Mouse (Mus musculus): ENCODE measurements around the gene 6030468B19Rik. TPM values are rescaled to one million over a fixed set of nuclear protein-coding genes. Genes with fewer than 3 reads are reported as not detected.

The 6030468B19Rik gene
- polyA plus RNA-seq, 1 experiment from 2014 or later: 1.3 TPM

GRCm38 (mm10) chr11:117776085-117776792 lies 21.2 kb upstream of the 6030468B19Rik start:
- peaks cover 14% of the 10 kb centered on the region for H3K27me3 ChIP-seq (ENCODE audit: control insufficient read depth, insufficient read depth, low read length)
- no peaks in the 10 kb centered on the region for H3K9me3 ChIP-seq (ENCODE audit: control insufficient read depth, low read length)
- peaks cover 2% of the 10 kb centered on the region; the same call in 1 of the 2 replicates for H3K36me3 ChIP-seq (ENCODE audit: control insufficient read depth, insufficient read depth, low read length)
- DNase-seq (ENCODE audit: low spot score, missing footprints) (no peak), ATAC-seq (ENCODE audit: low FRiP score) (no peak)
- 91% methylated on average over 14 of the region's 14 CpGs for WGBS
- no peak overlapping the region for H3K4me2 ChIP-seq
- no peak overlapping the region for H3K27ac ChIP-seq (ENCODE audit: low read depth, low read length)
- no peak overlapping the region for H3K9ac ChIP-seq (ENCODE audit: low read length)
- H3K4me3 ChIP-seq (ENCODE audit: low read depth, low read length): no peak overlapping the region
- peaks cover 17% of the 10 kb centered on the region for H3K4me1 ChIP-seq (ENCODE audit: control insufficient read depth, insufficient read depth, low read length)

- DNase-seq (ENCODE audit: low spot score, missing footprints): no peak
- Histone ChIP-seq H3K9ac (ENCODE audit: low read length) (no peak overlapping the region), H3K27ac (ENCODE audit: low read depth, low read length) (no peak overlapping the region), H3K4me2 (no peak overlapping the region), H3K4me3 (ENCODE audit: low read depth, low read length) (no peak overlapping the region), H3K9me3 (ENCODE audit: control insufficient read depth, low read length) (no peaks in the 10 kb centered on the region), H3K27me3 (ENCODE audit: control insufficient read depth, insufficient read depth, low read length) (peaks cover 23% of the 10 kb centered on the region), H3K36me3 (ENCODE audit: control insufficient read depth, insufficient read depth, low read length) (peaks cover 2% of the 10 kb centered on the region; the same call in 1 of the 2 replicates), H3K4me1 (ENCODE audit: control insufficient read depth, insufficient read depth, low read length) (peaks cover 17% of the 10 kb centered on the region)
- 95% methylated on average over 5 of the region's 5 CpGs for WGBS
- no peak for ATAC-seq (ENCODE audit: low FRiP score)
Observed at GRCm38 (mm10) chr11:117777111-117777510, 20.3 kb upstream of the 6030468B19Rik start.

- 92% methylated on average over 11 of the region's 11 CpGs for WGBS
- no peaks in the 10 kb centered on the region for H3K9me3 ChIP-seq (ENCODE audit: control insufficient read depth, low read length)
- no peak overlapping the region for H3K4me3 ChIP-seq (ENCODE audit: low read depth, low read length)
- peaks cover 17% of the 10 kb centered on the region for H3K4me1 ChIP-seq (ENCODE audit: control insufficient read depth, insufficient read depth, low read length)
- ATAC-seq (ENCODE audit: low FRiP score) (no peak), DNase-seq (ENCODE audit: low spot score, missing footprints) (no peak)
- no peak overlapping the region for H3K9ac ChIP-seq (ENCODE audit: low read length)
- H3K36me3 ChIP-seq (ENCODE audit: control insufficient read depth, insufficient read depth, low read length): peaks cover under 1% of the 10 kb centered on the region; the same call in 1 of the 2 replicates
- peaks cover 32% of the 10 kb centered on the region for H3K27me3 ChIP-seq (ENCODE audit: control insufficient read depth, insufficient read depth, low read length)
- H3K27ac ChIP-seq (ENCODE audit: low read depth, low read length): no peak overlapping the region
- H3K4me2 ChIP-seq: no peak overlapping the region
Observed at GRCm38 (mm10) chr11:117778031-117778430, 19.4 kb upstream of the 6030468B19Rik start.

- Histone ChIP-seq H3K9ac (ENCODE audit: low read length) (peak overlapping the region; percentile 65), H3K4me2 (peak overlapping the region; percentile 53), H3K9me3 (ENCODE audit: control insufficient read depth, low read length) (no peaks in the 10 kb centered on the region), H3K4me1 (ENCODE audit: control insufficient read depth, insufficient read depth, low read length) (peaks cover 17% of the 10 kb centered on the region), H3K4me3 (ENCODE audit: low read depth, low read length) (peak overlapping the region; percentile 30; the same call in 1 of the 2 replicates), H3K27me3 (ENCODE audit: control insufficient read depth, insufficient read depth, low read length) (peaks cover 41% of the 10 kb centered on the region), H3K36me3 (ENCODE audit: control insufficient read depth, insufficient read depth, low read length) (no peaks in the 10 kb centered on the region), H3K27ac (ENCODE audit: low read depth, low read length) (peak overlapping the region; percentile 25; the same call in 1 of the 2 replicates)
- DNase-seq (ENCODE audit: low spot score, missing footprints): no peak
- ATAC-seq (ENCODE audit: low FRiP score): no peak
- 72% methylated on average over 12 of the region's 12 CpGs for WGBS
Observed at GRCm38 (mm10) chr11:117778851-117779433, 18.5 kb upstream of the 6030468B19Rik start.

GRCm38 (mm10) chr11:117779434-117780198 lies 17.8 kb upstream of the 6030468B19Rik start:
- no peaks in the 10 kb centered on the region for H3K36me3 ChIP-seq (ENCODE audit: control insufficient read depth, insufficient read depth, low read length)
- peak overlapping the region; percentile 65 for H3K9ac ChIP-seq (ENCODE audit: low read length)
- H3K9me3 ChIP-seq (ENCODE audit: control insufficient read depth, low read length): no peaks in the 10 kb centered on the region
- peaks cover 17% of the 10 kb centered on the region for H3K4me1 ChIP-seq (ENCODE audit: control insufficient read depth, insufficient read depth, low read length)
- DNase-seq (ENCODE audit: low spot score, missing footprints) (peak; percentile 96), ATAC-seq (ENCODE audit: low FRiP score) (peak; percentile 49)
- H3K27me3 ChIP-seq (ENCODE audit: control insufficient read depth, insufficient read depth, low read length): peaks cover 44% of the 10 kb centered on the region
- peak overlapping the region; percentile 57 for H3K27ac ChIP-seq (ENCODE audit: low read depth, low read length)
- peak overlapping the region; percentile 53 for H3K4me2 ChIP-seq
- WGBS: 6% methylated on average over 38 of the region's 38 CpGs
- H3K4me3 ChIP-seq (ENCODE audit: low read depth, low read length): peak overlapping the region; percentile 30

- Histone ChIP-seq H3K4me2 (peak overlapping the region; percentile 53), H3K9me3 (ENCODE audit: control insufficient read depth, low read length) (no peaks in the 10 kb centered on the region), H3K27ac (ENCODE audit: low read depth, low read length) (peak overlapping the region; percentile 57), H3K4me3 (ENCODE audit: low read depth, low read length) (peak overlapping the region; percentile 30), H3K4me1 (ENCODE audit: control insufficient read depth, insufficient read depth, low read length) (peaks cover 17% of the 10 kb centered on the region), H3K9ac (ENCODE audit: low read length) (peak overlapping the region; percentile 65), H3K36me3 (ENCODE audit: control insufficient read depth, insufficient read depth, low read length) (no peaks in the 10 kb centered on the region), H3K27me3 (ENCODE audit: control insufficient read depth, insufficient read depth, low read length) (peaks cover 47% of the 10 kb centered on the region)
- DNase-seq (ENCODE audit: low spot score, missing footprints) (no peak), ATAC-seq (ENCODE audit: low FRiP score) (no peak)
- under 1% methylated on average over 15 of the region's 17 CpGs for WGBS
Observed at GRCm38 (mm10) chr11:117780199-117780515, 17.3 kb upstream of the 6030468B19Rik start.

- Histone ChIP-seq H3K9me3 (ENCODE audit: control insufficient read depth, low read length) (no peaks in the 10 kb centered on the region), H3K9ac (ENCODE audit: low read length) (peak overlapping the region; percentile 65), H3K27ac (ENCODE audit: low read depth, low read length) (no peak overlapping the region), H3K36me3 (ENCODE audit: control insufficient read depth, insufficient read depth, low read length) (no peaks in the 10 kb centered on the region), H3K27me3 (ENCODE audit: control insufficient read depth, insufficient read depth, low read length) (peaks cover 47% of the 10 kb centered on the region), H3K4me3 (ENCODE audit: low read depth, low read length) (peak overlapping the region; percentile 30), H3K4me2 (peak overlapping the region; percentile 53), H3K4me1 (ENCODE audit: control insufficient read depth, insufficient read depth, low read length) (peaks cover 17% of the 10 kb centered on the region)
- WGBS: 3% methylated on average over 19 of the region's 19 CpGs
- ATAC-seq (ENCODE audit: low FRiP score) (peak; percentile 28), DNase-seq (ENCODE audit: low spot score, missing footprints) (peak; percentile 92)
Observed at GRCm38 (mm10) chr11:117780582-117781111, 16.8 kb upstream of the 6030468B19Rik start.

- Histone ChIP-seq H3K4me3 (ENCODE audit: low read depth, low read length) (no peak overlapping the region), H3K4me1 (ENCODE audit: control insufficient read depth, insufficient read depth, low read length) (peaks cover 17% of the 10 kb centered on the region), H3K27me3 (ENCODE audit: control insufficient read depth, insufficient read depth, low read length) (peaks cover 47% of the 10 kb centered on the region), H3K36me3 (ENCODE audit: control insufficient read depth, insufficient read depth, low read length) (no peaks in the 10 kb centered on the region), H3K4me2 (peak overlapping the region; percentile 53), H3K9ac (ENCODE audit: low read length) (no peak overlapping the region), H3K9me3 (ENCODE audit: control insufficient read depth, low read length) (no peaks in the 10 kb centered on the region), H3K27ac (ENCODE audit: low read depth, low read length) (peak overlapping the region; percentile 47)
- WGBS: 21% methylated on average over 18 of the region's 18 CpGs
- DNase-seq (ENCODE audit: low spot score, missing footprints): peak; percentile 87
- no peak for ATAC-seq (ENCODE audit: low FRiP score)
Observed at GRCm38 (mm10) chr11:117781199-117781821, 16.1 kb upstream of the 6030468B19Rik start.
